Comparison of ENCODE assay signal across 18 mouse cellular contexts in the genomic region with DNA sequence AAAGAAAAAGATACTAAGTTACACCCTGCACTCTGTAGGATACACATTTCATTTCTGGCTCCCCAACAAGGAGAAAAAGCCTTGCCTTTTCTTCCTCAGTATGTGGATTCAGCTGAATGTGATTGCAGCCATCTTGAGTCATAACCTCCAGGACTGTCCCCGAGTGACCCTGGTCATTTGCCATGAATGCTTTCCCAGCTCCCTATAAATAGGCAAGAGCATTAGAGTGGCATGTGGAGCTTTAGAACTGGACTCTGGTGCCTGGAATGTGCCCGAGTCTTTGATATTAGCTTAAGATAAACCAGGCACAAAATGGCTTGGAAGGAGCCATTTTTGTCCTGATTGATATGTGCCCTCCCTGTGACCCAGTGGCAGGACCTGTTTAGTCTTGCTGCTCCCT. TPM values are rescaled to one million over a fixed set of nuclear protein-coding genes. Genes with fewer than 3 reads are reported as not detected.
DNase-seq lines count a peak whose midpoint lies in the region; ATAC-seq and TF ChIP-seq lines count a peak whose summit lies in the region.
"Had no signal": no experiment of that assay in that cellular context is flagged by ENCODE, and none has a peak within 500 bp of the region (broad histone marks: within the 10 kb centered on the region; RNA-seq: fewer than 3 reads in every experiment).

No protein-coding gene starts in this region.

- WGBS in intestine, embryonic 14.5 days, result 37% methylated on average over 2 of the region's 2 CpGs
- 39% methylated on average over 2 of the region's 2 CpGs for WGBS in intestine, embryonic 15.5 days
- 33% methylated on average over 2 of the region's 2 CpGs for WGBS in heart, postnatal 0 days
- 71% methylated on average over 2 of the region's 2 CpGs for WGBS in hindbrain, embryonic 12.5 days
- WGBS in hindbrain, embryonic 10.5 days, result 57% methylated on average over 2 of the region's 2 CpGs

- no peak for TF ChIP-seq CTCF in heart, postnatal 0 days (IDR thresholded peaks at IDR 0.05; ENCODE audit: low read depth)

- H3K9me3 ChIP-seq in intestine, embryonic 14.5 days (ENCODE audit: control insufficient read depth, low read length), result no peaks in the 10 kb centered on the region
- H3K9me3 ChIP-seq in intestine, embryonic 15.5 days, result no peaks in the 10 kb centered on the region
- H3K9me3 ChIP-seq in heart, postnatal 0 days (replicated peaks; ENCODE audit: control insufficient read depth, low read length), result no peaks in the 10 kb centered on the region
- H3K9me3 ChIP-seq in hindbrain, embryonic 12.5 days (replicated peaks), result no peaks in the 10 kb centered on the region
- 0 out of 2 replicates have a peak, but pooled peaks cover 3% of the 10 kb centered on the region for H3K9me3 ChIP-seq in hindbrain, embryonic 10.5 days
- H3K9me3 ChIP-seq: forebrain, embryonic 10.5 days had no signal

- H3K27ac ChIP-seq in intestine, embryonic 14.5 days (ENCODE audit: low read depth), result no peak overlapping the region
- H3K27ac ChIP-seq in intestine, embryonic 15.5 days, result no peak overlapping the region
- peak overlapping the region; percentile 53 for H3K27ac ChIP-seq in brown adipose tissue, adult 24 weeks (replicated peaks; ENCODE audit: low read depth, low read length)
- H3K27ac ChIP-seq in heart, postnatal 0 days (ENCODE audit: low read depth), result peak overlapping the region; percentile 65
- H3K27ac ChIP-seq in hindbrain, embryonic 12.5 days, result no peak overlapping the region
- H3K27ac ChIP-seq in hindbrain, embryonic 10.5 days, result no peak overlapping the region
- H3K27ac ChIP-seq: forebrain, embryonic 10.5 days; kidney, postnatal 0 days; liver, embryonic 14.5 days had no signal

- no peaks in the 10 kb centered on the region for H3K4me1 ChIP-seq in intestine, embryonic 14.5 days (replicated peaks; ENCODE audit: control insufficient read depth, insufficient read depth, low read length)
- no peaks in the 10 kb centered on the region for H3K4me1 ChIP-seq in intestine, embryonic 15.5 days (replicated peaks)
- H3K4me1 ChIP-seq in brown adipose tissue, adult 24 weeks (ENCODE audit: control insufficient read depth, insufficient read depth, insufficient read length, low read length), result no peaks in the 10 kb centered on the region
- H3K4me1 ChIP-seq in heart, postnatal 0 days (ENCODE audit: control insufficient read depth, insufficient read depth), result peaks cover 22% of the 10 kb centered on the region
- H3K4me1 ChIP-seq in hindbrain, embryonic 12.5 days, result no peaks in the 10 kb centered on the region
- H3K4me1 ChIP-seq in hindbrain, embryonic 10.5 days (replicated peaks), result peaks cover 7% of the 10 kb centered on the region

- H3K9ac ChIP-seq in intestine, embryonic 14.5 days (ENCODE audit: low read length), result no peak overlapping the region
- H3K9ac ChIP-seq in intestine, embryonic 15.5 days, result no peak overlapping the region
- H3K9ac ChIP-seq in heart, postnatal 0 days (replicated peaks; ENCODE audit: low read depth, low read length), result no peak overlapping the region
- H3K9ac ChIP-seq in hindbrain, embryonic 12.5 days, result no peak overlapping the region
- H3K9ac ChIP-seq: liver, embryonic 14.5 days had no signal

- peak; percentile 28 for DNase-seq in intestine, embryonic 14.5 days (ENCODE audit: low spot score)
- peak; percentile 48 for DNase-seq in Muller cell, postnatal 12 days (ENCODE audit: inconsistent ontology term)
- DNase-seq in heart, postnatal 0 days (ENCODE audit: low spot score), result peak; percentile 79
- no peak for DNase-seq in hindbrain, embryonic 10.5 days (ENCODE audit: low spot score)
- DNase-seq: cerebellum, postnatal 25 days; left cerebral cortex, postnatal 4 days; lung, postnatal 4 days; midbrain, embryonic 14.5 days; thymus, adult 2 months had no signal

- H3K4me2 ChIP-seq in intestine, embryonic 14.5 days (ENCODE audit: low read length), result no peak overlapping the region
- H3K4me2 ChIP-seq in intestine, embryonic 15.5 days (replicated peaks), result no peak overlapping the region
- H3K4me2 ChIP-seq in heart, postnatal 0 days (ENCODE audit: low read depth, low read length), result no peak overlapping the region
- no peak overlapping the region for H3K4me2 ChIP-seq in hindbrain, embryonic 12.5 days (replicated peaks)

- no peak overlapping the region for H3K4me3 ChIP-seq in intestine, embryonic 14.5 days (ENCODE audit: low read depth, low read length)
- no peak overlapping the region for H3K4me3 ChIP-seq in intestine, embryonic 15.5 days (replicated peaks)
- H3K4me3 ChIP-seq in brown adipose tissue, adult 24 weeks (ENCODE audit: insufficient read depth, low read depth, low read length), result no peak overlapping the region
- H3K4me3 ChIP-seq in heart, postnatal 0 days (ENCODE audit: low read depth, low read length), result no peak overlapping the region
- no peak overlapping the region for H3K4me3 ChIP-seq in hindbrain, embryonic 12.5 days
- H3K4me3 ChIP-seq in hindbrain, embryonic 10.5 days, result no peak overlapping the region
- H3K4me3 ChIP-seq: forebrain, embryonic 10.5 days had no signal

- no peaks in the 10 kb centered on the region for H3K27me3 ChIP-seq in intestine, embryonic 14.5 days (replicated peaks; ENCODE audit: control insufficient read depth, insufficient read depth, low read length)
- H3K27me3 ChIP-seq in intestine, embryonic 15.5 days (replicated peaks), result no peaks in the 10 kb centered on the region
- no peaks in the 10 kb centered on the region for H3K27me3 ChIP-seq in heart, postnatal 0 days (ENCODE audit: control insufficient read depth, insufficient read depth, low read length)
- H3K27me3 ChIP-seq in hindbrain, embryonic 12.5 days, result no peaks in the 10 kb centered on the region
- no peaks in the 10 kb centered on the region for H3K27me3 ChIP-seq in hindbrain, embryonic 10.5 days (ENCODE audit: insufficient read depth, poor library complexity, severe bottlenecking)

- 0 out of 2 replicates have a peak, but pooled peaks have one; percentile 26 for TF ChIP-seq EP300 in heart, postnatal 0 days (IDR thresholded peaks at IDR 0.05; ENCODE audit: low read depth)

- H3K36me3 ChIP-seq in intestine, embryonic 14.5 days (ENCODE audit: control insufficient read depth, insufficient read depth, low read length), result no peaks in the 10 kb centered on the region
- H3K36me3 ChIP-seq in intestine, embryonic 15.5 days, result no peaks in the 10 kb centered on the region
- H3K36me3 ChIP-seq in heart, postnatal 0 days (replicated peaks; ENCODE audit: control insufficient read depth, insufficient read depth, low read length), result no peaks in the 10 kb centered on the region
- H3K36me3 ChIP-seq in hindbrain, embryonic 12.5 days, result no peaks in the 10 kb centered on the region
- H3K36me3 ChIP-seq in hindbrain, embryonic 10.5 days, result no peaks in the 10 kb centered on the region
- H3K36me3 ChIP-seq: forebrain, embryonic 10.5 days had no signal

- no peak for ATAC-seq in intestine, embryonic 14.5 days (replicated peaks; ENCODE audit: low FRiP score, low TSS enrichment, low read depth)
- no peak for ATAC-seq in intestine, embryonic 15.5 days
- ATAC-seq in heart, postnatal 0 days (ENCODE audit: insufficient read depth, low read depth), result peak; percentile 78
- no peak for ATAC-seq in hindbrain, embryonic 12.5 days (ENCODE audit: low FRiP score)
- ATAC-seq: activated CD4-positive, CD25-positive, alpha-beta regulatory T cell, adult 4 months had no signal

RNA-seq across cellular contexts. Expression of a gene that starts 46.6 kb away (rescaled TPM):
- not detected in 2 replicates for polyA plus RNA-seq in intestine, embryonic 14.5 days (2014; fragmentation: Nextera tagmentation; extraction: Ambion mirVana)
- polyA plus RNA-seq in intestine, embryonic 15.5 days (2015; fragmentation: Nextera tagmentation; extraction: Ambion mirVana), result not detected in 2 replicates
- 1.0 TPM in 1 of 2 replicates, not detected in the other for polyA plus RNA-seq in brown adipose tissue, adult 24 weeks (2012; ENCODE audit: insufficient read depth, insufficient read length, missing spikeins)
- not detected in 2 replicates for total RNA-seq in heart, postnatal 0 days (2014; rRNA removed; ENCODE audit: low replicate concordance)
- polyA plus RNA-seq in heart, postnatal 0 days (2015; fragmentation: Nextera tagmentation; extraction: Ambion mirVana), result 0.52 and 0.69 TPM in 2 replicates
- polyA plus RNA-seq in hindbrain, embryonic 12.5 days (2016; fragmentation: Nextera tagmentation; extraction: Ambion mirVana), result 0.27 TPM in 1 of 2 replicates, not detected in the other
- polyA plus RNA-seq in hindbrain, embryonic 10.5 days (2016; fragmentation: Nextera tagmentation; extraction: Ambion mirVana), result 0.11 TPM in 1 of 2 replicates, not detected in the other
- polyA plus RNA-seq: activated CD4-positive, CD25-positive, alpha-beta regulatory T cell, adult 4 months; embryonic facial prominence, embryonic 11.5 days; forebrain, embryonic 10.5 days; hindbrain, embryonic 11.5 days; liver, embryonic 14.5 days; midbrain, embryonic 14.5 days; thymus, adult 2 months had no signal

Comparison
In these comparisons a context has a peak if more than half of its experiments do, and no peak if none do; other contexts are left out.
1. H3K27ac ChIP-seq: peak in brown adipose tissue, adult 24 weeks (single experiment) and heart, postnatal 0 days (single experiment); none in intestine, embryonic 14.5 days (single experiment), intestine, embryonic 15.5 days (single experiment), hindbrain, embryonic 12.5 days (single experiment) and hindbrain, embryonic 10.5 days (single experiment).